ENCODE assay signal across 10 mouse cellular contexts in the genomic region with DNA sequence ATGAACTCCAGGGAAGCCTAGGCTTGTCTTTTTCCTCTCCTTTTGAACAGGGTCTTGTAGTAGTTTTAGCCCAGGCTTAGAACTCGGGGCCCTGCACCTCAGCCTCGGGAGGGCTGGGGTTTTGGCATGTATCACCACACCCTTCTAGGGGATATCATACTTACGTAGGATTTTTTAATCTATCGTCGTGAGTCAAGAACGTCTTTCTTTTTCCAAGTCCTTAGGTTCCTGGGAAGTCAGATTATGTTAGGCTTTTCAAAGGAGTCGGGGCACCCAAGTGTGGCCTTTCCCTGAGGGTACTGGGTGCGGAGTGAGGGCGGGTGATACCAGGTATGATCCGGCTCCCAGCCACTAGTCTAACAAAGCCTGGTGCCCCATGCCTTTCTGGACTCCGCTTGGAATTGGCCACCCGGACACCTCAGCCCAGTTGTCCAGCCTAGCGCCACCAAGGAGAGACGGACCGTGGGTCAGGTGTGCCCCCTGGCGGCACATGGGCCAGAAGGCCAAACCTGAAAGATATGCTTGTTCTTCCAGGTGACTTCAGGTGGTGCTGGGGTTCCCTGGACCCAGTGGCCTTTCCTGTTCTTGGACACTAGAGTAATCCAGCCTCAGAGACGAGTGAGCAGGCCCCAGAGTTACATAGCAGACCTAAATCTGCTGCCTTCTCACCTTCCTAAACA. TPM values are rescaled to one million over a fixed set of nuclear protein-coding genes. Genes with fewer than 3 reads are reported as not detected.
A peak's percentile ranks its signal among the peaks of the same experiment; 100 is the strongest.
DNase-seq lines count a peak whose midpoint lies in the region; ATAC-seq and TF ChIP-seq lines count a peak whose summit lies in the region.
"Had no signal": no experiment of that assay in that cellular context is flagged by ENCODE, and none has a peak within 500 bp of the region (broad histone marks: within the 10 kb centered on the region; RNA-seq: fewer than 3 reads in every experiment).

No protein-coding gene starts in this region.

- H3K36me3 ChIP-seq in thymus, adult 2 months (ENCODE audit: control insufficient read depth, insufficient read depth, low read length) = no peaks in the 10 kb centered on the region
- no peaks in the 10 kb centered on the region for H3K36me3 ChIP-seq in stomach, postnatal 0 days (ENCODE audit: control insufficient read depth, insufficient read depth, low read length)
- H3K36me3 ChIP-seq in forebrain, embryonic 15.5 days = no peaks in the 10 kb centered on the region
- H3K36me3 ChIP-seq: embryonic facial prominence, embryonic 13.5 days; limb, embryonic 12.5 days had no signal

- no peaks in the 10 kb centered on the region for H3K4me1 ChIP-seq in cerebellum, adult 2 months (ENCODE audit: control insufficient read depth, insufficient read depth, low read length)
- peaks cover 20% of the 10 kb centered on the region for H3K4me1 ChIP-seq in thymus, adult 2 months (replicated peaks; ENCODE audit: control insufficient read depth, insufficient read depth, low read length)
- peaks cover 4% of the 10 kb centered on the region for H3K4me1 ChIP-seq in stomach, postnatal 0 days (replicated peaks; ENCODE audit: control insufficient read depth, insufficient read depth)
- peaks cover 22% of the 10 kb centered on the region for H3K4me1 ChIP-seq in forebrain, embryonic 15.5 days

- H3K27ac ChIP-seq in cerebellum, adult 2 months (ENCODE audit: insufficient read depth, low read length) = no peak overlapping the region
- H3K27ac ChIP-seq in thymus, adult 2 months (ENCODE audit: control insufficient read depth, insufficient read depth, low read length) = no peak overlapping the region
- H3K27ac ChIP-seq in stomach, postnatal 0 days (replicated peaks) = no peak overlapping the region
- H3K27ac ChIP-seq in forebrain, embryonic 15.5 days (replicated peaks) = no peak overlapping the region
- H3K27ac ChIP-seq: embryonic facial prominence, embryonic 13.5 days; limb, embryonic 12.5 days had no signal

- no peak overlapping the region for H3K4me2 ChIP-seq in stomach, postnatal 0 days (replicated peaks; ENCODE audit: low read depth)
- H3K4me2 ChIP-seq in forebrain, embryonic 15.5 days (replicated peaks) = no peak overlapping the region
- H3K4me2 ChIP-seq: embryonic facial prominence, embryonic 13.5 days; limb, embryonic 12.5 days had no signal

- no peak overlapping the region for H3K4me3 ChIP-seq in cerebellum, adult 2 months (replicated peaks; ENCODE audit: insufficient read depth, low read depth, low read length)
- no peak overlapping the region for H3K4me3 ChIP-seq in thymus, adult 2 months (ENCODE audit: control insufficient read depth, insufficient read depth, low read length)
- H3K4me3 ChIP-seq in stomach, postnatal 0 days (ENCODE audit: low read depth, low read length) = no peak overlapping the region
- no peak overlapping the region for H3K4me3 ChIP-seq in forebrain, embryonic 15.5 days
- H3K4me3 ChIP-seq: embryonic facial prominence, embryonic 13.5 days; limb, embryonic 12.5 days had no signal

- H3K9ac ChIP-seq in stomach, postnatal 0 days (ENCODE audit: low read length) = no peak overlapping the region
- no peak overlapping the region for H3K9ac ChIP-seq in forebrain, embryonic 15.5 days (replicated peaks)
- H3K9ac ChIP-seq: embryonic facial prominence, embryonic 13.5 days; limb, embryonic 12.5 days had no signal

- no peak for TF ChIP-seq POLR2A in cerebellum, adult 2 months (IDR thresholded peaks at IDR 0.05; ENCODE audit: borderline replicate concordance, insufficient read depth, low read length)
- no peak for TF ChIP-seq POLR2A in thymus, adult 2 months (IDR thresholded peaks at IDR 0.05; ENCODE audit: control insufficient read depth, extremely low read depth, insufficient read depth, low read length, poor library complexity)

- H3K27me3 ChIP-seq in cerebellum, adult 2 months (ENCODE audit: control insufficient read depth, insufficient read depth, low read length) = no peaks in the 10 kb centered on the region; the same call in 1 of the 2 replicates
- H3K27me3 ChIP-seq in thymus, adult 2 months (ENCODE audit: control insufficient read depth, insufficient read depth, low read length) = peaks cover 2% of the 10 kb centered on the region; the same call in 1 of the 2 replicates
- H3K27me3 ChIP-seq in stomach, postnatal 0 days (ENCODE audit: control insufficient read depth, insufficient read depth, low read length) = peaks cover 22% of the 10 kb centered on the region; the same call in 1 of the 2 replicates
- H3K27me3 ChIP-seq in forebrain, embryonic 15.5 days = peaks cover 63% of the 10 kb centered on the region

- H3K9me3 ChIP-seq in stomach, postnatal 0 days (ENCODE audit: control insufficient read depth, low read length) = no peaks in the 10 kb centered on the region
- H3K9me3 ChIP-seq in forebrain, embryonic 15.5 days = no peaks in the 10 kb centered on the region
- H3K9me3 ChIP-seq: embryonic facial prominence, embryonic 13.5 days; limb, embryonic 12.5 days had no signal

- ATAC-seq in stomach, postnatal 0 days (ENCODE audit: low FRiP score, low TSS enrichment) = 0 out of 2 replicates have a peak, but pooled peaks have one; percentile 30
- no peak for ATAC-seq in forebrain, embryonic 15.5 days (replicated peaks)
- ATAC-seq in inflammation-experienced regulatory T-cells, adult 6 months = no peak

- WGBS in cerebellum, adult 2 months = 84% methylated on average over 17 of the region's 17 CpGs
- WGBS in thymus, adult 2 months = 84% methylated on average over 17 of the region's 17 CpGs
- WGBS in stomach, postnatal 0 days = 64% methylated on average over 17 of the region's 17 CpGs
- WGBS in forebrain, embryonic 15.5 days = 70% methylated on average over 17 of the region's 17 CpGs

- TF ChIP-seq EP300 in stomach, postnatal 0 days (optimal IDR thresholded peaks at IDR 0.05) = no peak

- no peak for DNase-seq in cerebellum, adult 2 months
- DNase-seq in cerebellum, adult 11 months = no peak
- peak; percentile 12 for DNase-seq in thymus, adult 2 months
- DNase-seq in thymus, adult 18-20 months = no peak
- peak; percentile 73 to 75 for DNase-seq in kidney, postnatal 25 days
- peak; percentile 81 for DNase-seq in stomach, postnatal 0 days (ENCODE audit: low spot score)

- TF ChIP-seq CTCF in cerebellum, adult 2 months (IDR thresholded peaks at IDR 0.05; ENCODE audit: borderline replicate concordance, insufficient read depth, low read depth, low read length) = peak; percentile 47; the same call in 1 of the 2 replicates
- 0 out of 2 replicates have a peak, but pooled peaks have one; percentile 35 for TF ChIP-seq CTCF in thymus, adult 2 months (IDR thresholded peaks at IDR 0.05; ENCODE audit: borderline replicate concordance, control insufficient read depth, extremely low read depth, insufficient read depth, low read length, poor library complexity)
- TF ChIP-seq CTCF in stomach, postnatal 0 days (IDR thresholded peaks at IDR 0.05; ENCODE audit: low read depth) = peak; percentile 81

RNA-seq across cellular contexts. Expression of a gene that starts 7.6 kb away (rescaled TPM):
- 0.73 and 1.1 TPM in 2 replicates for polyA plus RNA-seq in cerebellum, adult 2 months (2012; rRNA removed)
- 0.34 and 0.40 TPM in 2 replicates for polyA plus RNA-seq in thymus, adult 2 months (2012; rRNA removed)
- 0.23 and 0.25 TPM in 2 replicates for polyA plus RNA-seq in stomach, postnatal 0 days (2015; fragmentation: Nextera tagmentation; extraction: Ambion mirVana)
- 0.15 and 0.42 TPM in 2 replicates for polyA plus RNA-seq in forebrain, embryonic 15.5 days (2015; fragmentation: Nextera tagmentation; extraction: Ambion mirVana)
- polyA plus RNA-seq in inflammation-experienced regulatory T-cells, adult 6 months (2017; shearing (Covaris generic)) = under 1 TPM in 1 of 3 experiments, not detected in 2; 0.13 TPM
- polyA plus RNA-seq: embryonic facial prominence, embryonic 13.5 days; limb, embryonic 12.5 days had no signal

RNA-seq across cellular contexts. Expression of a gene that starts 13.6 kb away (rescaled TPM):
- polyA plus RNA-seq in cerebellum, adult 2 months (2012; rRNA removed) = 20.9 and 21.9 TPM in 2 replicates
- polyA plus RNA-seq in thymus, adult 2 months (2012; rRNA removed) = 21.4 and 25.3 TPM in 2 replicates
- polyA plus RNA-seq in stomach, postnatal 0 days (2015; fragmentation: Nextera tagmentation; extraction: Ambion mirVana) = 13.2 and 16.6 TPM in 2 replicates
- 15.5 and 15.9 TPM in 2 replicates for polyA plus RNA-seq in forebrain, embryonic 15.5 days (2015; fragmentation: Nextera tagmentation; extraction: Ambion mirVana)
- 1 to 10 TPM in 2 of 3 experiments, under 1 TPM in 1; 0.77 to 3.2 (median 2.4) TPM for polyA plus RNA-seq in inflammation-experienced regulatory T-cells, adult 6 months (2017; shearing (Covaris generic))

RNA-seq across cellular contexts. Expression of a gene that starts 46.4 kb away (rescaled TPM):
- 0.57 and 0.60 TPM in 2 replicates for polyA plus RNA-seq in cerebellum, adult 2 months (2012; rRNA removed)
- 1.8 TPM in 2 replicates for polyA plus RNA-seq in thymus, adult 2 months (2012; rRNA removed)
- 0.57 and 0.65 TPM in 2 replicates for polyA plus RNA-seq in stomach, postnatal 0 days (2015; fragmentation: Nextera tagmentation; extraction: Ambion mirVana)
- 0.46 and 0.47 TPM in 2 replicates for polyA plus RNA-seq in forebrain, embryonic 15.5 days (2015; fragmentation: Nextera tagmentation; extraction: Ambion mirVana)
- polyA plus RNA-seq in inflammation-experienced regulatory T-cells, adult 6 months (2017; shearing (Covaris generic)) = not detected

Comparison
In these comparisons a context has a peak if more than half of its experiments do, and no peak if none do; other contexts are left out.
1. DNase-seq: peak in thymus, adult 2 months (single experiment), kidney, postnatal 25 days (2 of 2) and stomach, postnatal 0 days (single experiment); none in cerebellum, adult 2 months (0 of 2), cerebellum, adult 11 months (single experiment) and thymus, adult 18-20 months (0 of 2).
2. Peak in every context shown above with its lines, with median percentiles within 50 percentile points of each other: CTCF ChIP-seq.